Comparison of ENCODE assay signal across 19 mouse cellular contexts in the genomic region with DNA sequence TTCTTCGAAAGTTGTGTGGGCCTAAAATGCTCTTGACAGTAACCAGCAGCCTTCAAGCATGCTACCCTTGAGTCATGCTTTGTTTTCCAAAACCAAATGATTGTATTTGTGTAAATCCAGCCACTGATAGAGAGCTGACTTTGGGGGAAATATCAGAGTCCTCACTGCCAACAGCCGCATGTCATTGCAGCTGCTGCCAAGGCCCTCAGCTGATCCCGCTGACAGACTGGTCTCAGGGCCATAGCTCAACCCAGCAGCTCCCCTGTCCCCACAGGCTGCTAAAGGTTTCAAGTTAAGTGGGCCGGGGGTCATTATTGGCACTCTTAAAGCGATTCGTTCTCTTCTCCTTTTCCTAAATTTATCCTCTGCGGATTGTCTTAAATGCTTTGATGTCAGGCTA.
A peak's percentile ranks its signal among the peaks of the same experiment; 100 is the strongest.
DNase-seq lines count a peak whose midpoint lies in the region; ATAC-seq and TF ChIP-seq lines count a peak whose summit lies in the region.
"Had no signal": no experiment of that assay in that cellular context is flagged by ENCODE, and none has a peak within 500 bp of the region (broad histone marks: within the 10 kb centered on the region; RNA-seq: fewer than 3 reads in every experiment).

No protein-coding gene starts in this region.

- WGBS in embryonic facial prominence, embryonic 14.5 days: 71% methylated on average over 7 of the region's 7 CpGs
- 78% methylated on average over 7 of the region's 7 CpGs for WGBS in embryonic facial prominence, embryonic 10.5 days

- H3K4me1 ChIP-seq in embryonic facial prominence, embryonic 14.5 days (ENCODE audit: control insufficient read depth, insufficient read depth, low read length): peaks cover 3% of the 10 kb centered on the region
- peaks cover 2% of the 10 kb centered on the region; the same call in 1 of the 2 replicates for H3K4me1 ChIP-seq in embryonic facial prominence, embryonic 10.5 days

- no peak for TF ChIP-seq CTCF in layer of hippocampus, adult 2 months (conservative IDR thresholded peaks at IDR 0.05)

- ATAC-seq in embryonic facial prominence, embryonic 14.5 days (ENCODE audit: low read depth): no peak
- ATAC-seq: forebrain, embryonic 13.5 days; midbrain, embryonic 15.5 days had no signal

- H3K4me3 ChIP-seq in embryonic facial prominence, embryonic 14.5 days (ENCODE audit: low read depth, low read length): no peak overlapping the region
- no peak overlapping the region for H3K4me3 ChIP-seq in embryonic facial prominence, embryonic 10.5 days
- H3K4me3 ChIP-seq in layer of hippocampus, adult 2 months: no peak overlapping the region
- H3K4me3 ChIP-seq: erythroblast, embryonic 14.5 days; forebrain, embryonic 13.5 days; midbrain, embryonic 15.5 days had no signal

- H3K9ac ChIP-seq in embryonic facial prominence, embryonic 14.5 days (ENCODE audit: low read depth, low read length): no peak overlapping the region
- H3K9ac ChIP-seq: forebrain, embryonic 13.5 days; midbrain, embryonic 15.5 days had no signal

- peak; percentile 45 for DNase-seq in embryonic facial prominence, embryonic 14.5 days (ENCODE audit: low spot score)
- no peak for DNase-seq in embryonic facial prominence, embryonic 10.5 days (ENCODE audit: low spot score)
- DNase-seq in layer of hippocampus, adult 2 months (ENCODE audit: low spot score in 2 of 2): no peak
- DNase-seq in layer of hippocampus, adult 9-11 months: no peak
- peak; percentile 33 for DNase-seq in Muller cell, postnatal 12 days (ENCODE audit: inconsistent ontology term)
- peak; percentile 37 for DNase-seq in adipocyte (ENCODE audit: low spot score)
- no peak for DNase-seq in spleen, postnatal 14 days (ENCODE audit: low spot score in 2 of 2)
- DNase-seq: gastrocnemius, postnatal 36 days; kidney, adult 8-10 months; kidney, postnatal 14 days; liver; lung, adult 18-20 months; lung, postnatal 36 days; right cerebral cortex, postnatal 14 days; spleen, adult 18-20 months; thymus, postnatal 36 days had no signal

- H3K36me3 ChIP-seq in embryonic facial prominence, embryonic 14.5 days (ENCODE audit: control insufficient read depth, insufficient read depth, low read length): no peaks in the 10 kb centered on the region
- H3K36me3 ChIP-seq in embryonic facial prominence, embryonic 10.5 days (replicated peaks): no peaks in the 10 kb centered on the region
- H3K36me3 ChIP-seq: midbrain, embryonic 15.5 days had no signal

- no peak overlapping the region for H3K27ac ChIP-seq in embryonic facial prominence, embryonic 14.5 days (replicated peaks; ENCODE audit: low read depth, low read length)
- no peak overlapping the region for H3K27ac ChIP-seq in embryonic facial prominence, embryonic 10.5 days (replicated peaks)
- peak overlapping the region; percentile 39; the same call in 1 of the 2 replicates for H3K27ac ChIP-seq in layer of hippocampus, adult 2 months
- H3K27ac ChIP-seq: forebrain, embryonic 13.5 days; midbrain, embryonic 15.5 days had no signal

- H3K9me3 ChIP-seq in embryonic facial prominence, embryonic 14.5 days (ENCODE audit: control insufficient read depth, low read length): no peaks in the 10 kb centered on the region
- no peaks in the 10 kb centered on the region for H3K9me3 ChIP-seq in embryonic facial prominence, embryonic 10.5 days
- H3K9me3 ChIP-seq: forebrain, embryonic 13.5 days; midbrain, embryonic 15.5 days had no signal

- H3K27me3 ChIP-seq in embryonic facial prominence, embryonic 14.5 days (replicated peaks; ENCODE audit: control insufficient read depth, insufficient read depth, low read length): no peaks in the 10 kb centered on the region
- H3K27me3 ChIP-seq in embryonic facial prominence, embryonic 10.5 days (replicated peaks; ENCODE audit: low read depth, poor library complexity, severe bottlenecking): no peaks in the 10 kb centered on the region
- H3K27me3 ChIP-seq: forebrain, embryonic 13.5 days; midbrain, embryonic 15.5 days had no signal

- no peak overlapping the region for H3K4me2 ChIP-seq in embryonic facial prominence, embryonic 14.5 days (ENCODE audit: low read depth, low read length)
- H3K4me2 ChIP-seq: forebrain, embryonic 13.5 days; midbrain, embryonic 15.5 days had no signal

Comparison
In these comparisons a context has a peak if more than half of its experiments do, and no peak if none do; other contexts are left out.
1. DNase-seq: peak in embryonic facial prominence, embryonic 14.5 days (single experiment), Muller cell, postnatal 12 days (single experiment) and adipocyte (single experiment); none in embryonic facial prominence, embryonic 10.5 days (single experiment), layer of hippocampus, adult 2 months (0 of 2), layer of hippocampus, adult 9-11 months (single experiment) and spleen, postnatal 14 days (0 of 2).